In the genomic region with DNA sequence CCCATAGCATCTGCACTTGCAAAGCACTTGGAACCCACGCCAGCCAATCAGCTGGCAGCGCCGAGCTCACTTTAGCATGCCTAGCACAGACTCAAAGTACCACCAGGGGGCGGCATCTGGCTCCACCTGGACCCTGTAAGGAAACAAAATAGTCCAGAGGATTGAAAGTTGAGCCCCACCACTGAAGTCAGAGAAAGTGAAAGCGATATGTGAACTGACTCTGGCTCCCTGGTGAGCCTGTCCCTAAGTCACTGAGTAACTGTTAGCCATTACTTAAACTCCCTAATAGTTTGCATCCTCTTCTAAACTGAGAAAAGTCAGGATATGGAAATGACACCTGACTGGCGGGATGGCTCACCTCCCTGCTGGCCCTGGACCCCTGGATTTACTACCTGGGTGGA, we compare ENCODE assay signal across 8 mouse cellular contexts. TPM values are rescaled to one million over a fixed set of nuclear protein-coding genes. Genes with fewer than 3 reads are reported as not detected.
DNase-seq lines count a peak whose midpoint lies in the region; ATAC-seq lines count a peak whose summit lies in the region.

No protein-coding gene starts in this region.

- DNase-seq in adipocyte (ENCODE audit: low spot score): peak; percentile 96
- peak; percentile 96 for DNase-seq in embryo, embryonic 10 days (ENCODE audit: low spot score)
- DNase-seq in gastrocnemius, postnatal 14 days: peak; percentile 96
- DNase-seq in left cerebral cortex, postnatal 14 days (ENCODE audit: low spot score in 2 of 2): peak; percentile 94 to 96
- DNase-seq in mesoderm, embryonic 11.5 days (ENCODE audit: low read depth, low spot score): peak; percentile 95
- peak; percentile 84 to 85 for DNase-seq in right cerebral cortex, postnatal 36 days (ENCODE audit: low spot score in 2 of 2)
- DNase-seq in yolk sac, embryonic 10.5 days (ENCODE audit: low spot score): peak; percentile 86

- peak; percentile 97 for ATAC-seq in inflammation-experienced regulatory T-cells, adult 6 months

- intact Hi-C loops in gastrocnemius, postnatal 14 days (cut with DNase I; ENCODE audit: low total_unique reads): no loop called here
- intact Hi-C loops in left cerebral cortex, postnatal 14 days (cut with DNase I): loop anchor here (5.0 to 10.0 kb wide), 2 partner anchors 91 to 533 kb away; no protein-coding TSS in a partner anchor

RNA-seq across cellular contexts. Expression of a gene that starts 31.2 kb away (rescaled TPM):
- total RNA-seq in gastrocnemius, postnatal 14 days (2021): 10 to 100 TPM; 27.1 to 29.7 TPM
- 10 to 100 TPM; 57.3 to 78.9 (median 61.4) TPM for polyA plus RNA-seq in inflammation-experienced regulatory T-cells, adult 6 months (2017; shearing (Covaris generic))
- 10 to 100 TPM; 41.8 to 45.6 TPM for total RNA-seq in left cerebral cortex, postnatal 14 days (2021)

RNA-seq across cellular contexts. Expression of a gene that starts 33.5 kb away (rescaled TPM):
- total RNA-seq in gastrocnemius, postnatal 14 days (2021): under 1 TPM; 0.11 to 0.31 TPM
- polyA plus RNA-seq in inflammation-experienced regulatory T-cells, adult 6 months (2017; shearing (Covaris generic)): 1 to 10 TPM; 4.2 to 6.6 (median 4.9) TPM
- 10 to 100 TPM; 17.6 to 31.9 TPM for total RNA-seq in left cerebral cortex, postnatal 14 days (2021)

Comparison
In these comparisons a context has a peak if more than half of its experiments do, and no peak if none do; other contexts are left out.
1. Peak in every context shown above with its lines: DNase-seq and ATAC-seq.
2. RNA of a gene that starts 33.5 kb away (total RNA-seq): 17.6 to 31.9 TPM in left cerebral cortex, postnatal 14 days; 0.11 to 0.31 TPM in gastrocnemius, postnatal 14 days; every median in the first group is over 10 times any median in the second.